Mouse (Mus musculus) hindbrain, embryonic 14.5 days (tissue): Measurements from ENCODE around the gene Alas2. TPM values are rescaled to one million over a fixed set of nuclear protein-coding genes. Genes with fewer than 3 reads are reported as not detected.

Experiments
- ATAC-seq: fragments of 200-750 bp; cut with Nextera tagmentation; 2 replicates; pipeline ENCODE4 v1.8.0; 2017; ENCODE audit warnings: moderate number of reproducible peaks, mild to moderate bottlenecking, moderate TSS enrichment, moderate library complexity; ENCODE audit not compliant: low FRiP score
- DNase-seq: peaks from one replicate; pipeline ENCODE4 v3.0.0-alpha.2; 2015; ENCODE audit warnings: low spot score
- H3K27ac ChIP-seq: fragments of 300-500 bp; sonication (generic); 2 replicates; pipeline ENCODE4 v1.5.1; 2014; ENCODE audit warnings: mild to moderate bottlenecking, moderate library complexity
- H3K27me3 ChIP-seq: fragments of 300-500 bp; sonication (generic); 2 replicates; pipeline ENCODE4 v1.6.1; 2014; ENCODE audit warnings: mild to moderate bottlenecking, low read length, mixed read lengths; ENCODE audit not compliant: control insufficient read depth, insufficient read depth
- H3K36me3 ChIP-seq: fragments of 300-500 bp; sonication (generic); replicated peaks from 2 replicates; pipeline ENCODE4 v1.6.1; 2014; ENCODE audit not compliant: control insufficient read depth, insufficient read depth
- H3K4me1 ChIP-seq: fragments of 300-500 bp; sonication (generic); replicated peaks from 2 replicates; pipeline ENCODE4 v1.6.1; 2014; ENCODE audit warnings: antibody characterized with exemption, low read length, mixed read lengths; ENCODE audit not compliant: control insufficient read depth, insufficient read depth
- H3K4me2 ChIP-seq: fragments of 300-500 bp; sonication (generic); replicated peaks from 2 replicates; pipeline ENCODE4 v1.6.1; 2014; ENCODE audit warnings: mild to moderate bottlenecking, moderate library complexity
- H3K4me3 ChIP-seq: fragments of 300-500 bp; sonication (generic); replicated peaks from 2 replicates; pipeline ENCODE4 v1.5.1; 2014; ENCODE audit warnings: mild to moderate bottlenecking, low read length
- H3K9ac ChIP-seq: fragments of 300-500 bp; sonication (generic); 2 replicates; pipeline ENCODE4 v1.6.1; 2014
- H3K9me3 ChIP-seq: fragments of 300-500 bp; sonication (generic); 2 replicates; pipeline ENCODE4 v1.6.1; 2016; ENCODE audit warnings: low read length; ENCODE audit not compliant: control insufficient read depth
- WGBS: fragments of 180-500 bp; shearing (Covaris S2); extraction: QIAGEN DNeasy Blood & Tissue Kit; methylation state at CpG from one replicate; pipeline ENCODE4 v1.1.7; 2014; 5-methylcytosine and 5-hydroxymethylcytosine counted together
- microRNA-seq: library from miRNA; unstranded; fragments of <30 nt; microRNA quantifications from one replicate; pipeline ENCODE4, GENCODE M21; 2016
- polyA plus RNA-seq: library from polyadenylated mRNA; unstranded; fragments of >200 nt; fragmentation: Nextera tagmentation; extraction: Ambion mirVana; gene quantifications from 2 replicates; pipeline ENCODE4 v1.2.1, GENCODE M21; 2014

The Alas2 gene
- polyA plus RNA-seq, 1 experiment from 2014 or later, result 30.6 TPM

GRCm38 (mm10) chrX:150595016-150595760, 48.0 kb downstream of the Alas2 start:
- Histone ChIP-seq H3K27me3 (no peaks in the 10 kb centered on the region), H3K4me1 (no peaks in the 10 kb centered on the region), H3K4me2 (no peak overlapping the region), H3K9ac (no peak overlapping the region), H3K9me3 (no peaks in the 10 kb centered on the region), H3K4me3 (no peak overlapping the region), H3K27ac (no peak overlapping the region), H3K36me3 (no peaks in the 10 kb centered on the region)
- 84% methylated on average over 9 of the region's 9 CpGs for WGBS
- no peak for DNase-seq
- no peak for ATAC-seq

- Histone ChIP-seq H3K4me2 (no peak overlapping the region), H3K27me3 (peaks cover 4% of the 10 kb centered on the region; the same call in 1 of the 2 replicates), H3K27ac (no peak overlapping the region), H3K9me3 (no peaks in the 10 kb centered on the region), H3K4me1 (no peaks in the 10 kb centered on the region), H3K36me3 (no peaks in the 10 kb centered on the region), H3K4me3 (no peak overlapping the region), H3K9ac (no peak overlapping the region)
- WGBS, result 60% methylated on average over 2 of the region's 2 CpGs
- DNase-seq (no peak), ATAC-seq (no peak)
These were observed 51.7 kb downstream of the Alas2 start for GRCm38 (mm10) chrX:150598882-150599281.

Small RNA genes lying within 50 kb of the gene (microRNA-seq; reads per million reads assigned to microRNA genes)
- gene Mir3620, result not detected

Other genes starting within 250 kb of the Alas2 start
- gene Tmem29, start 88.2 kb upstream of the Alas2 start, polyA plus RNA-seq, result 74.2 and 76.6 TPM in 2 replicates
- gene Pfkfb1, start 40.9 kb downstream of the Alas2 start, polyA plus RNA-seq, result 4.4 and 5.2 TPM in 2 replicates
- 16.3 and 16.9 TPM in 2 replicates for gene Apex2, start 42.5 kb downstream of the Alas2 start, polyA plus RNA-seq
- gene Tro, start 110.2 kb downstream of the Alas2 start, polyA plus RNA-seq, result 101 and 110 TPM in 2 replicates